Mouse (Mus musculus) kidney, postnatal 4 days (tissue): ENCODE results near the gene Hps4.
A peak's percentile ranks its signal among the peaks of the same experiment; 100 is the strongest.
"Not testable (repeated sequence)": the region's sequence is repeated elsewhere in the genome, so short reads cannot be mapped to it uniquely, and the experiment has no call there.

Experiments
- DNase-seq, 2 experiments: peaks; one replicate each; pipeline ENCODE4 v3.0.0; 2021; ENCODE audit warnings: mixed read lengths in 2 of 2

The Hps4 gene

DNA sequence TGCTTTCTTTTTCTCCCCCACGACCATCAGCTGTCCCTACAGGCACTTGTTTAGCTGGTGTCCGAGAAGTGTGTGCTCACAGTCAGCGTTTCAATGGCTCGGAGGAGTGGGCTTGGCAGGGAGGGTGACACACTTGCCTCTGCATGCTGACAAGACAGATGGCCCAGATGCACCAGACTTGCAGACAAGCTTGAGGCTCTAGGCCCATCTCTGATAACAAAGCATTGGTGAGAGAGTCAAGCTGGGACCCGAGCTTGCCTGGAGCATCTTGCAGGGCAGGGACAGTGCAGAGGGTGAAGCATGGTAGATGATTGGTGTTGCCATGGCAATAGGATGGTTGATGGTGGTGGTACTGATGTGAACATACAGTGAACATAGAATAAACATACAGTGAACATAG is 66.4 kb downstream of the Hps4 start:
- no peak for DNase-seq

DNA sequence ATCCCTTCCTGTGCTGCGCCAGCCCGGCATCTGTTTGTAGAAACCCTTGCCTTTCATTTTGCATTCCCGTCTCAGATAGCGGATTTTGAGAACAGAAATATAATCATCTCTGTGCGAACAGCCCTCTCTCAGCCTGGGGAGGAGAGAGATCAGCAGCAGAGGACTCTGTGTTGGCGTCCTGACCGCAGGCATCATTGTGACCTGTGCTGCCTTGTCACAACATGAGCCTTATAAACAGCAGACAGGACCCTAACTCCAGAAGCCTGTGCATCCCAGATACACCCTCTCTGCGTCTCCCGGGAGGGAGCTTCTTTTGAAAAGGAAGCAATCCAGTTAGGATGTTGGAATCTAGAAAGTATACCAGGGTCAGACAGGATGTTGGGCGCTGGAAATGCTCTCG is 68.2 kb downstream of the Hps4 start:
- DNase-seq, result peak in 1 of 2 experiments; percentile 36

DNA sequence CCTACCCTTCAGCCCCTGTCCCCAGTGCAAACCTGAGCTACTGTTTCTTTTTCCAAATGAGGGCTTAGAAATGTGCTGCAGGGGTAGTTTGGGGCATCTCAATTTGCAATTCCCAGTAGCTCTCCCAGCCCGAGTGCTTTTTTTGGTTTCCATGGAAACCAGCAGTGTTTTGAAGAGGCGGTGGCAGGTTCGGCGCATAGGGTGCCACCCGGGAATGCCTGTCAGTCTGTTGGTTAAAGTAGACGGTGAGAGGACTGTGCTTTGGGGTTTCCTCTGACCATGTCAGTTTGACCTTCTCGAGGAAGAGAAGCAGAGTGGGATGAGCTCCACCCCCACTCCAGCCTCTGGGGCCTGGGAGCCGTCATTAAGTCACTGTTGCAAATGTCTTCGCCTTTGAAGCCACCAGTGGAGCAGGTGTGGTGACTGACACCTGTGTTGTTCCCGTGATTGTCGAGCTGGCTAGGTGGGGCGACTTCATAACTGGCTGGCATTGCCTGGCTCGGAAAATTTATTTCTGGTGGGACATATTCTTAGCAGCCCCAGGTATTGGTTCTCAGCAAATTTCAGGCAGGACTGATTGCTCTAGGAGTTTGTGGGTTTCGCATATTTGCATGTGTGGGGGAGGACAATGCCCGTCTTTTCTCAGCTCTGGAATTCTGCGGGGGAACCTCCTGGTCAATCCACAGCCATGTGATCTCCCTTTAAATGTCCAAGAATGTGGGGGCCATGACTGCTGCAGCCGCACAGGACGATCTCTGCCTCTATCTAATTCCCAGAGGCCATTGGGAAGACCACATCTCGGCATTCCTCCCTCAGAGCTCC is 68.8 kb downstream of the Hps4 start:
- DNase-seq, result peak; percentile 23 to 52

DNA sequence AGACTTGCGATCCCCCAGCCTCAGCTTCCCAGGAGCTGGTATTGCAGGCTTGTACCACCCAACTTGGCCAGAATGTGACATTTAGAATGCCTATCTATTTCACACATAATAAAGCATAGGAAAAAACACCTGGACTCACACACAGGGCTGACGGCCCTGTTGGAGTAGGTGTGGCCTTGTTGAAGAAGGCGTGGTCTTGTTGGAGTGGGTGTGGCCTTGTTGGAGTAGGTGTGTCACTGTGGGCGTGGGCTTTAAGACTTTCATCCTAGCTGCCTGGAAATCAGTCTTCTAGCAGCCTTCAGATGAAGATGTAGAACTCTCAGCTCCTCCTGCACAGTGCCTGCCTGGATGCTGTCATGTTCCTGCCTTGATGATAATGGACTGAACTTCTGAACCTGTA is 69.9 kb downstream of the Hps4 start:
- not testable (repeated sequence) for DNase-seq

DNA sequence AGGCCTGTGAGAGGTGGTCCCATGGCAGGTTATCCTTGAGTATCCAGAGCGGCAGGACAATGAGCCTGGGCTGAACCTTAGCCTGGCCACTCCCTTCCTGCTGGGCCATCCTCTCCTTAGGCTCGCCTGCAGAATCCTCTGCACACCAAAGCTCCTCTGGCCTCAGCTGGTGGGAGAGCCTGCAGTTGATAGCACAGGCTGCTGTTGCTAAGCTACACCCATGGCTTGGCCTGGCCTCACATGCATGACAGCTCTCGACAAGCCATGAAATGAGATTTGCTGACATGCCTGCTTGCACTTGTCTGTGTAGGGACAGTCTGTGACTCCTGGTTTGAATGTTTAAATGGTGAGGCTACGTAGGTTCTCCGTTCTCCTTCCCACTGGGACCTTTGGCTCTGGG is 73.8 kb downstream of the Hps4 start:
- no peak for DNase-seq

DNA sequence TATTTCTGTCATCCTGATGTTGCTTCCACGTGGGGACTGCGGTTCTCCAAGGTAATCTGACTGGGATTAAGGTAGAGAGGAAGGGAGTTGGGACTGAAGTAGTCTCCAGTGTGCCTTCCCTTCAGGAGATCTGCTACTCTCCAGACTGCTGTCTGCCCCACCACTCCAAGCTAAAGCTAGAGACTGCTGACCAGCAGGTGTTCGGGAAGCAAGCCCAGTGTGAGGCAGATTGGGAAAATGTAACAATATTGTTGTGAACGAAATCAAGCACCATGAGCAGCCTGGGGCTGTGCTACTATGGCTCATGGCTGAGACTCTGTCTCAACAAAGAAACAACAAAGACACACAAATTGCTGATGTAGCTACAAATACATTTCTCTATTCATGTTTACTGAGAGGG is 75.1 kb downstream of the Hps4 start:
- no peak for DNase-seq

DNA sequence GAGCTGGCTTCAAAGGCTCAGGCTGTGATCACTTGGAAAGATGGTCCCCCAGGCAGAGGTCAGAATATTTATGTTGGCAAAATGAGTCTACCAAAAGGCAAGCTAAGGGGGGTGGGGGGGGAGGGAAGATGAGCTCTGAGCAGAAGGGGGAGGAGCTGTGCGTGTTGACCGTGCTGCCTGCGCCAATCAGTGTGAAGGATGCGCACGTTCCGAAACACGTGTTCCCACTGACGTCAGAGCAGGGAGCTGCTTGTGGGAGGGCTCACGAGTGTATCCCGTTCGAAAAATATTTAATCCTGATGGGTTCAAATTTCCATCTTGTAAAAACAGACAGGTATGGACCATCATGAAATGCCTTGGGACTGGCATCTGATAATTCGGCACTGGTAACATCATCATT is 76.7 kb downstream of the Hps4 start:
- peak in 1 of 2 experiments; percentile 35 for DNase-seq

DNA sequence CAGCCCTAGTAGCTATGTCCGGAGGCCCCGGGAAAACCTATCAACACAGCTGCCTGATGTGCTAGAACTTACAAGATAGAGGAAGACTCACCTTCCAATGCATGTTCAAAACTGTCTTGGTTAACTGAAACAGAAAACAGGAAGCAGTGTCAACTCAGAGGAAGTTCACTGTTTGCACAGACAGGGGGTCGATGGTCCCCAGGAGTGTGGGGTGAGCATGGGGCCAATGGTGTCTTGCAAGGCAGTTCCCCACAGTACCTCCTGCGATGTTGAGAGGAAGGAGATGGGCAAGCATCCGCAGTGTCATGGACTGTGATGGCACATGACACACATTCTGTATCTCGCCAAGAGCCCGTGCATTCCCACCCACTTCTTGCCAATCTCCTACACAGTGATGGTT is 83.8 kb downstream of the Hps4 start:
- no peak for DNase-seq

DNA sequence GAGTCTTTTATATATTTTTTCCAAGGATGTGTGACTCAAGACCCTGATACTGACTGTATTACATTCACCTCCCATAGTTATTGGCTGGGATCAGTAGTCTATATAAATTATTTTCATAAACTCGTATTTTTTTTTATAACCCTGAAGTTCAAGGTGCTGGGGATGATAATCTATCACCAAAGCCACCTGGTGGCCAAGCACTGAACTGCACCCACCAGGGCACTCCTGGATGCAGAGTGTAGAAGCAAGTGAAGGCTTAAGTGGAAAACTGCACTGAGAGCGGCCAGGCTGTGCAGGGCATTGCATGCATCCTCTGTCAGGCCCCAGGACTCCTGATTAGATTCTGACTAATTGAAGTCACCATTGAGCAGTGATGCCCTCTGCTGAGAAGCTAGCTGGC is 84.4 kb downstream of the Hps4 start:
- peak; percentile 87 to 89 for DNase-seq
